Mouse (Mus musculus): Measurements from ENCODE around the gene Crtc2. TPM values are rescaled to one million over a fixed set of nuclear protein-coding genes. Genes with fewer than 3 reads are reported as not detected.
A peak's percentile ranks its signal among the peaks of the same experiment; 100 is the strongest.

Gene Crtc2
- total RNA-seq (2022), result 10 to 100 TPM; 16.0 to 18.5 (median 16.4) TPM

DNA sequence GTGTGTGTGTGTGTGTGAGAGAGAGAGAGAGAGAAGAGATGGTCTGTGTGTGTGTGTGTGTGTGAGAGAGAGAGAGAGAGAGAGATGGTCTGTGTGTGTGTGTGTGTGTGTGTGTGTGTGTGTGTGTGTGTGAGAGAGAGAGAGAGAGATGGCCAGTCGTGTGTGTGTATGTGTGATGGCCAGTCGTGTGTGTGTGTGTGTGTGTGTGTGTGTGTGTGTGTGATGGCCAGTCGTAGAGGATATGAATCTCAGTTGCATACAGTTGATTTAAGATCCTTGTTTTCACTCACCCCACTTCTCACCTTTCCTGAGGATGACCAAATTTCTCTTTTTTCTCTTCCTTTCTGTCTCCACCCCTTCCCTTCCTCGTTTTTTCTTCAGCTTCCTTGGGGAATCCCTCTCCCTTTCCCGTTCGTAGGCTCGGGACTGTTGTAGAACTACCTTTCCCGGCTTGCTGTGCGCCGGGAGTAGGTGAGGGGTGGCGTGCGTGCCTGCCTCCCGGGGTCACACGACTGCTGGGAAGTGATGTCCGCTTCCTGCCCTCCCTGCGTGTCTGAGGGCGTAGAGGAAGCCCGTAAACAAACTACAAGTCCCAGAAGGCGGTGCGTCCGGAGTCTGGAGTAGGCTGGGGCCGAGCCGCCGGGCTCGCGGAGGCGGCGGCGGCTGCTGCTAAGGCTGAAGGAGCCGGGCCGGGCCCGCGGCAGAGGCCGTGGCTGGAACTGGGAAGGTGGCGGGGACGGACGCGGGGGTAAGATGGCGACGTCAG is at the start of gene Crtc2:
Gene Crtc2, plus strand, starts transcription at position 511 of the 766 bp plus-strand sequence.
- DNase-seq (ENCODE audit: low spot score), result peak; percentile 98

- DNase-seq (ENCODE audit: low spot score), result no peak
Measured at GRCm38 (mm10) chr3:90204582-90204981, 49.4 kb upstream of the Crtc2 start.

DNA sequence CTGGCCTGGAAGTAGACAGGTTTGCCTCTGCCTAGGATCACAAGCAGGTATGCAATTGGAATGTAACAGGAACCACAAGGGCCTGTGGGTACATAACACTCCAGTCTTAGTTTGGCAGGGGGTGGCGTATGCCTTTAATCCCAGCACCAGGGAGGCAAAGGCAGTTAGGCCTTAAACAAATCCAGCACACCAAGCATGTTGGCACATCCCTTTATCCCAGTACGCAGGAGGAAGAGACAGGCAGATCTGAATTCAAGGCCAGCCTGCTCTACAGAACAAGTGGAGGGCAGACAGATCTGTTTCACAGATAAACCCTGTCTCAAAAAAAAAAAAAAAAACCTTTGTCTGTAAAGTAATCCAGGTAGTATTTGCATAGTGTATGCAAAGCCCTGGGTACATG is 45.3 kb upstream of the Crtc2 start:
- no peak for DNase-seq (ENCODE audit: low spot score)

DNA sequence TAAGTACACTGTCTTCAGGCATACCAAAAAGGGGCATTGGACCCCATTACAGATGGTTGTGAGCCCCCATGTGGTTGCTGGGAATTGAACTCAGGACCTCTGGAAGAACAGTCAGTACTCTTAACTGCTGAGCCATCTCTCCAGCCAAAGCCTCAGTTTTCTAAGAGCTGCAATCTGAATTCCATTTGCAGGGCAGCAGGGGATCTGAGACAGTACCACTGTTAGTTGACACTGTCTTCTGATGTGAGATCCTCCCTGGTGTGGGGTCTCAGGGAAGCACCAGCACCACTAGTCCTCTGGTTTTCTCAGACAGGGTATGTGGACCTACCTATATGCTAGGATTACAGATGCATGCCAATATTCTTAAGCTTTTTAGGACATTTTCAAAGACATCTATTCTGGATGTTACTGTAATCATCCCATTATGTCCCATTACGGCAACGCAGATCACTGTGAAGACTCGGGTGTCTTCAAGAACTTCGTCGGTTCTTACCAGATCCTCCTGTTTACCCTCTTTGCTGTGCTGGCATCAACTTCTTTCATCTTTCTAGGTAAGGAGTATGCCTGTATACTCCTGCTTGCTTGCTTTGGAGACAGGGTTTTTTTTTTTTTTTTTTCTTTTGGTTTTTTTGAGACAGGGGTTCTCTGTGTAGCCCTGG is 43.9 kb upstream of the Crtc2 start:
- no peak for DNase-seq (ENCODE audit: low spot score)

- DNase-seq (ENCODE audit: low spot score), result no peak
Measured at GRCm38 (mm10) chr3:90211475-90212398, 42.2 kb upstream of the Crtc2 start.

GRCm38 (mm10) chr3:90212723-90213122 is 41.2 kb upstream of the Crtc2 start:
- no peak for DNase-seq (ENCODE audit: low spot score)

DNA sequence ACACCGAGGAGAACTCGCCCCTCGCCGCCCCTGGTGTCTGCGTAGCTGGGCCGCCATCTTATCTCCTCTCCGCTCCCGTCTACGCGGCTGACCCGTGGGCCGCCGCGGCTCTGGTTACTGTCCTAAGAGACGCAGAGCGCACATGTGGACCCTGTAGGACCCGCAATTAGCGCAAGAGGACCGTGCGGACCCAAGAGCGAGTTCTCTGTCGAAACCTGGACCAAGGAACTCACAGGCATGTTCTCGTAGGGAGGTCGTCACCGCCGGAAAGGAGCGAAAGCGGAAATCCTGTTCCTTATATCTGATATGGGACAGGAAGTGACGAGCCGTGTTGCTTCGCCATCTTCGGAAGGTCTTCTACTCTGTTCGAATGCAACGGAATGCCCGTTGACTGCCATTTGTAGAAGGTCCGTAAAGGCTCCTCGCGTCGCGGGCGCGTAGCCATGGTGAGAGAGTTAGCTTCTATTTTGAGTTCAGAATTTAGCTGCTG is 40.5 kb upstream of the Crtc2 start, which contains the start of the genes Rps27 and Rab13:
Gene Rps27, minus strand, starts transcription at position 275 of the 490 bp plus-strand sequence.
Gene Rab13, plus strand, starts transcription at position 319 of the 490 bp plus-strand sequence.
- DNase-seq (ENCODE audit: low spot score), result peak; percentile 97

DNA sequence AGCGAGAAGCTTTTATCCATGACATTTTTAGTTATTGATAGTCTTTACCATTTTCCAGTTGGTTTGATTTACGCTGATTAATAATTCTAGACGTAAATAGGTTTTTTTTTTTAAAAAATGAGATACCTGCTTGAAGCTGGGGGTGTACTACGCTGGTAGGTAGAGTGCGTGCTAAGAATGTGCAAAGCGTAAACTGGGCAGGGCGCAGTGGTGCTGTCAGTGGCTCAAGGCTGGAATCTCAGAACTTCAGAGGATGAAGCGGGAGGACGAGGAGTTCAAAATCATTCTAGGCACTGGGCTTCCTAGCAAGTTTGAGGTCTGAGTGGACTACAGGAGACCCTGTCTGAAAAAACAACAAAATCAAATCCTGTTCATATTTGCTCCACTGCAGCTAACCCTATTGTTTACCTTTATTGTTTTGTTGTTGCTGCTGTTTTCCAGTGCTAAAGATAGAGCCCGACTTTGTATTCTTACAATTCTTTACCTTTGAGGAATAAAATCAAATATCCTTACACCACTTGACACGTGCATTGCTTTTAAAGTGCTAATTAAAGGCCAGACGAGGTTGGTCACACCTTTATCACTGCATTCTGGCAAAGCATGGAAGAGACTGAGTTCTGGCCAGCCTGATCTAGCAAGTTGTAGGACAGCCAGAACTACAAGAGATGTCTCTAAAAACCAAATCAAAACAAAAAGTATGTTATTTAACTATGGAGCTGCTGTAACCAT is 39.8 kb upstream of the Crtc2 start:
- DNase-seq (ENCODE audit: low spot score), result no peak

- DNase-seq (ENCODE audit: low spot score), result no peak
Measured at GRCm38 (mm10) chr3:90215825-90216380, 38.1 kb upstream of the Crtc2 start.

DNA sequence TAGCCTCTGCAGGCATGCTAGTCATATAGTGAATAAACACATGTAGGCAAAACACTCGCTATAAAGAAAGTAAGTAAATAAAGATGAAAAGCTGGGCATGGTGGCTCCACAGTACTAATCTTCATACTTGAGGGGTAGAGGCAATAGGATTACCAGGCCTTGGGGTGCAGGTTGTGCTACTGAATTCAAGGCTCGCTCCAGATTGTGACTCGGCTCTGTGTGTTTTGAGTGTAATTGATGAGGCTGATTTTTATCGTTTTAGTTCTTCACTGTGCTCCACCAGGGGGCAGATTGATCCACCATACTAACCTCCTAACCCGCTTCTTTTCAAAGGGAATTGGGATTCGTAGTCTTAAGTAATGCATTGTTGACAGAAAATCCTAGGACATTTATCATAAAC is 33.9 kb upstream of the Crtc2 start:
- peak; percentile 55 for DNase-seq (ENCODE audit: low spot score)

- DNase-seq (ENCODE audit: low spot score), result peak; percentile 88
Measured at GRCm38 (mm10) chr3:90220531-90220951, 33.4 kb upstream of the Crtc2 start.

- no peak for DNase-seq (ENCODE audit: low spot score)
Measured at GRCm38 (mm10) chr3:90221123-90221522, 32.8 kb upstream of the Crtc2 start.

DNA sequence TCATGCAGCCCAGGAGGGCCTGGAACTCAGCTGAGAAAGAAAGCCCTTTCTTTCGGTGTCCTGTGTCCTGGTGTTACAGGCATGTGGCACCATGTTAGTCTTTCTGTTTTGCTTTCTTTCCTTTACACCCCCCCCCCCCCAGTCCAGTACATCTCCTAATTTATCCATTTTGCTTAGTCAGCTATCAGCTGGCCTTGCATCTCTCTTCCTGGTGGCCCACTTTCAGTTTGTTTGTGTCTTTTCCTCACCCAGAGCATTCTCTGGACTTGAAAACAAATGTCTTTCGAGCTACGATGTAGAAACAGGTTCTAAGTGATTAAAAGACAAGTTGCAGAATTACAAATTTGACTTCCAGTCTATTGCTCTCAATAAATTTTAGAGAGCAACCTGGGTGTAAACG is 31.5 kb upstream of the Crtc2 start:
- no peak for DNase-seq (ENCODE audit: low spot score)

- DNase-seq (ENCODE audit: low spot score), result no peak
Measured at GRCm38 (mm10) chr3:90222941-90223340, 31.0 kb upstream of the Crtc2 start.

GRCm38 (mm10) chr3:90224331-90224730 is 29.6 kb upstream of the Crtc2 start:
- DNase-seq (ENCODE audit: low spot score), result no peak

GRCm38 (mm10) chr3:90231075-90231474 is 22.9 kb upstream of the Crtc2 start:
- DNase-seq (ENCODE audit: low spot score), result no peak

GRCm38 (mm10) chr3:90231507-90232333 is 22.2 kb upstream of the Crtc2 start, which contains the start of gene Jtb:
TSS of gene Jtb (plus strand) at chr3:90231597.
- DNase-seq (ENCODE audit: low spot score), result peak; percentile 95

GRCm38 (mm10) chr3:90241251-90241650 is 12.7 kb upstream of the Crtc2 start:
- no peak for DNase-seq (ENCODE audit: low spot score)

DNA sequence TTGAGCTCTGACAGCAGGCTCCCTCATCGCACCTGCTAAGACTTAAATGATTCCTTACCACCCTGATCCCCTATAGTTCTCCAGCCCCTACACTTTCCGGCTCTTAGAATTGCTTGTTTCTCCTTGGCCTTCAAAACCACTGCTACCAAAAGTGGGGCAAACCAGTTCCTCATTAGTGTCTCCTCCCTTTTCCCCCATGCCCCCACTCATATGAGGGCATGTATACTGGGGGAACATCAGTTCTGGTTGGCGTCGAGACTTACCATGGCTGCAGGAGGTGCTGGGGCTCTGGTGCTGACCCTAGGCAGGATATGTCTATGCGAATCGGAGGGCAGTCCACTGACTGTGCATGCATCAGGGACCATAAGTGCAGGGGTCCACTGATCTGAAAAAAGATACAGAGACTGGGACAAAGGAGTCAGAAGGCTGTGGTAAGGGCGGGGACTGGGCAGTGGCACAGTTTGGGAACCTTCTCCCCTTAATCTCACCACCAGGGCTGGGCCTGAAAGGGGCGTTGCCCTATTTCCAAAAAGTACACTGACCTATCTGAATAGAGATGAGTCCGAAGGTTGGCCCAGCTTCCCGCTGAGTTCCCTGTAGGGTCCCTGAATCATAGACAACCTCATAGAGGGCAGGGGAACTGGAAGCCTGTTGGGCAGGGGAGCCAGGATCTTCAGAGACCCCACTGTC is 12.1 kb upstream of the Crtc2 start:
- DNase-seq (ENCODE audit: low spot score), result no peak

Measured in heart, adult 8-10 months (tissue).